ENCODE assay signal across 10 mouse cellular contexts in the genomic region with DNA sequence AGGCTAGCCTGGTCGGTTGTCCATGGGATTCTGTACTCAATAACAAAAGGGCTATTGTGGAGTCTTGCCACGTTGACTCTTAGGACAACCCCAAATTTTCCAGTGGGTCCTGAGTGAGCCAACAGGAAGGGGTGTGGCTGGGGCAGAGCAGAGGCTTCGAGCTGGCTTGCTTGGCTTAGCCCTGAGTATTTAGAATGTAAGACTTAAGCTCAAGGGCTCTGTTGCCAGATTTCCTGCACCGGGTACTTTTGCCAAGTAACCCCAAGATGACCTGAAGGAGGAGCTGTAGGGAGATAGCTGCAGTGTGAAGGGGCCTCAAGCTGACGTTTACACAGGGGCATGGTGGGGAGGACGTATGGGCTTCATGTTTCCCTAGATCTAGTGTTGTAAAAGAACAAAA. TPM values are rescaled to one million over a fixed set of nuclear protein-coding genes. Genes with fewer than 3 reads are reported as not detected.
DNase-seq lines count a peak whose midpoint lies in the region; ATAC-seq and TF ChIP-seq lines count a peak whose summit lies in the region.
"Had no signal": no experiment of that assay in that cellular context is flagged by ENCODE, and none has a peak within 500 bp of the region (broad histone marks: within the 10 kb centered on the region; RNA-seq: fewer than 3 reads in every experiment).

No protein-coding gene starts in this region.

- no peaks in the 10 kb centered on the region for H3K9me3 ChIP-seq in heart, embryonic 15.5 days (replicated peaks)
- H3K9me3 ChIP-seq in limb, embryonic 10.5 days (replicated peaks), result no peaks in the 10 kb centered on the region
- H3K9me3 ChIP-seq in stomach, postnatal 0 days (ENCODE audit: control insufficient read depth, low read length), result no peaks in the 10 kb centered on the region
- no peaks in the 10 kb centered on the region for H3K9me3 ChIP-seq in forebrain, embryonic 14.5 days (replicated peaks; ENCODE audit: control insufficient read depth, low read length)
- H3K9me3 ChIP-seq: hindbrain, embryonic 15.5 days had no signal

- H3K4me1 ChIP-seq in thymus, adult 2 months (replicated peaks; ENCODE audit: control insufficient read depth, insufficient read depth, low read length), result peaks cover 59% of the 10 kb centered on the region
- peaks cover 31% of the 10 kb centered on the region for H3K4me1 ChIP-seq in heart, embryonic 15.5 days (replicated peaks)
- H3K4me1 ChIP-seq in limb, embryonic 10.5 days, result peaks cover 54% of the 10 kb centered on the region
- H3K4me1 ChIP-seq in stomach, postnatal 0 days (replicated peaks; ENCODE audit: control insufficient read depth, insufficient read depth), result peaks cover 11% of the 10 kb centered on the region
- peaks cover 4% of the 10 kb centered on the region; the same call in 1 of the 2 replicates for H3K4me1 ChIP-seq in forebrain, embryonic 14.5 days (ENCODE audit: control insufficient read depth, insufficient read depth, low read length)
- no peaks in the 10 kb centered on the region for H3K4me1 ChIP-seq in cerebellum, adult 2 months (ENCODE audit: control insufficient read depth, insufficient read depth, low read length)
- H3K4me1 ChIP-seq: hindbrain, embryonic 15.5 days had no signal

- TF ChIP-seq EP300 in stomach, postnatal 0 days (optimal IDR thresholded peaks at IDR 0.05), result no peak

- no peak for TF ChIP-seq CTCF in thymus, adult 2 months (IDR thresholded peaks at IDR 0.05; ENCODE audit: borderline replicate concordance, control insufficient read depth, extremely low read depth, insufficient read depth, low read length, poor library complexity)
- peak; percentile 36 for TF ChIP-seq CTCF in stomach, postnatal 0 days (IDR thresholded peaks at IDR 0.05; ENCODE audit: low read depth)
- no peak for TF ChIP-seq CTCF in cerebellum, adult 2 months (IDR thresholded peaks at IDR 0.05; ENCODE audit: borderline replicate concordance, insufficient read depth, low read depth, low read length)

- H3K9ac ChIP-seq in heart, embryonic 15.5 days, result no peak overlapping the region
- no peak overlapping the region for H3K9ac ChIP-seq in stomach, postnatal 0 days (ENCODE audit: low read length)
- no peak overlapping the region for H3K9ac ChIP-seq in forebrain, embryonic 14.5 days (ENCODE audit: low read length)
- H3K9ac ChIP-seq: hindbrain, embryonic 15.5 days had no signal

- no peak overlapping the region for H3K27ac ChIP-seq in thymus, adult 2 months (ENCODE audit: control insufficient read depth, insufficient read depth, low read length)
- H3K27ac ChIP-seq in heart, embryonic 15.5 days, result peak overlapping the region; percentile 69
- H3K27ac ChIP-seq in limb, embryonic 10.5 days, result peak overlapping the region; percentile 27; the same call in 1 of the 2 replicates
- H3K27ac ChIP-seq in stomach, postnatal 0 days (replicated peaks), result peak overlapping the region; percentile 59
- H3K27ac ChIP-seq in forebrain, embryonic 14.5 days (ENCODE audit: low read depth, low read length), result no peak overlapping the region
- no peak overlapping the region for H3K27ac ChIP-seq in cerebellum, adult 2 months (ENCODE audit: insufficient read depth, low read length)
- H3K27ac ChIP-seq: hindbrain, embryonic 15.5 days had no signal

- H3K4me3 ChIP-seq in thymus, adult 2 months (ENCODE audit: control insufficient read depth, insufficient read depth, low read length), result no peak overlapping the region
- H3K4me3 ChIP-seq in heart, embryonic 15.5 days, result no peak overlapping the region
- H3K4me3 ChIP-seq in limb, embryonic 10.5 days, result no peak overlapping the region
- H3K4me3 ChIP-seq in stomach, postnatal 0 days (ENCODE audit: low read depth, low read length), result no peak overlapping the region
- no peak overlapping the region for H3K4me3 ChIP-seq in forebrain, embryonic 14.5 days (ENCODE audit: low read depth, low read length)
- no peak overlapping the region for H3K4me3 ChIP-seq in cerebellum, adult 2 months (replicated peaks; ENCODE audit: insufficient read depth, low read depth, low read length)

- no peak for TF ChIP-seq POLR2A in thymus, adult 2 months (IDR thresholded peaks at IDR 0.05; ENCODE audit: control insufficient read depth, extremely low read depth, insufficient read depth, low read length, poor library complexity)
- TF ChIP-seq POLR2A in cerebellum, adult 2 months (IDR thresholded peaks at IDR 0.05; ENCODE audit: borderline replicate concordance, insufficient read depth, low read length), result no peak

- no peaks in the 10 kb centered on the region for H3K36me3 ChIP-seq in thymus, adult 2 months (ENCODE audit: control insufficient read depth, insufficient read depth, low read length)
- H3K36me3 ChIP-seq in heart, embryonic 15.5 days, result no peaks in the 10 kb centered on the region
- no peaks in the 10 kb centered on the region for H3K36me3 ChIP-seq in limb, embryonic 10.5 days
- no peaks in the 10 kb centered on the region for H3K36me3 ChIP-seq in stomach, postnatal 0 days (ENCODE audit: control insufficient read depth, insufficient read depth, low read length)
- H3K36me3 ChIP-seq in forebrain, embryonic 14.5 days (ENCODE audit: control insufficient read depth, insufficient read depth, low read length), result no peaks in the 10 kb centered on the region
- H3K36me3 ChIP-seq: hindbrain, embryonic 15.5 days had no signal

- 28% methylated on average over 6 of the region's 6 CpGs for WGBS in thymus, adult 2 months
- 31% methylated on average over 6 of the region's 6 CpGs for WGBS in heart, embryonic 15.5 days
- WGBS in limb, embryonic 10.5 days, result 58% methylated on average over 6 of the region's 6 CpGs
- whole genome bisulfite sequencing in stomach, postnatal 0 days, result 22% methylated on average over 6 of the region's 6 CpGs
- WGBS in forebrain, embryonic 14.5 days, result 58% methylated on average over 6 of the region's 6 CpGs
- 32% methylated on average over 6 of the region's 6 CpGs for WGBS in cerebellum, adult 2 months

- no peaks in the 10 kb centered on the region for H3K27me3 ChIP-seq in thymus, adult 2 months (ENCODE audit: control insufficient read depth, insufficient read depth, low read length)
- H3K27me3 ChIP-seq in heart, embryonic 15.5 days, result no peaks in the 10 kb centered on the region
- H3K27me3 ChIP-seq in limb, embryonic 10.5 days (ENCODE audit: low read depth, poor library complexity, severe bottlenecking), result no peaks in the 10 kb centered on the region
- H3K27me3 ChIP-seq in stomach, postnatal 0 days (ENCODE audit: control insufficient read depth, insufficient read depth, low read length), result no peaks in the 10 kb centered on the region
- no peaks in the 10 kb centered on the region for H3K27me3 ChIP-seq in forebrain, embryonic 14.5 days (replicated peaks; ENCODE audit: control insufficient read depth, insufficient read depth, low read length)
- no peaks in the 10 kb centered on the region; the same call in 1 of the 2 replicates for H3K27me3 ChIP-seq in cerebellum, adult 2 months (ENCODE audit: control insufficient read depth, insufficient read depth, low read length)
- H3K27me3 ChIP-seq: hindbrain, embryonic 15.5 days had no signal

- 0 out of 2 replicates have a peak, but pooled peaks have one; percentile 24 for ATAC-seq in heart, embryonic 15.5 days (replicated peaks; ENCODE audit: insufficient number of reproducible peaks, insufficient read depth, low FRiP score, low read depth)
- ATAC-seq in stomach, postnatal 0 days (ENCODE audit: low FRiP score, low TSS enrichment), result peak; percentile 28; the same call in 1 of the 2 replicates
- ATAC-seq in forebrain, embryonic 14.5 days, result no peak

- peak overlapping the region; percentile 50; the same call in 1 of the 2 replicates for H3K4me2 ChIP-seq in heart, embryonic 15.5 days
- peak overlapping the region; percentile 38; the same call in 1 of the 2 replicates for H3K4me2 ChIP-seq in stomach, postnatal 0 days (replicated peaks; ENCODE audit: low read depth)
- no peak overlapping the region for H3K4me2 ChIP-seq in forebrain, embryonic 14.5 days (ENCODE audit: low read length)

- DNase-seq in thymus, postnatal 0 days (ENCODE audit: low spot score), result peak; percentile 50
- DNase-seq in thymus, adult 2 months, result no peak
- no peak for DNase-seq in limb, embryonic 10.5 days (ENCODE audit: low spot score)
- DNase-seq in stomach, postnatal 0 days (ENCODE audit: low spot score), result no peak
- no peak for DNase-seq in forebrain, embryonic 14.5 days (ENCODE audit: low spot score)
- DNase-seq in ovary, adult 18-20 months (ENCODE audit: low spot score), result no peak
- DNase-seq in cerebellum, adult 2 months, result no peak
- DNase-seq: cerebellum, postnatal 36 days had no signal

RNA-seq across cellular contexts. Expression of gene Gne, which starts 23.4 kb away (rescaled TPM):
- 33.8 and 39.2 TPM in 2 replicates for polyA plus RNA-seq in thymus, postnatal 0 days (2015; fragmentation: Nextera tagmentation; extraction: Ambion mirVana)
- 28.0 and 32.0 TPM in 2 replicates for polyA plus RNA-seq in thymus, adult 2 months (2012; rRNA removed)
- polyA plus RNA-seq in heart, embryonic 15.5 days (2015; fragmentation: Nextera tagmentation; extraction: Ambion mirVana), result 27.3 and 35.2 TPM in 2 replicates
- polyA plus RNA-seq in limb, embryonic 10.5 days (2016; fragmentation: Nextera tagmentation; extraction: Ambion mirVana), result 22.7 and 25.3 TPM in 2 replicates
- 19.2 and 21.1 TPM in 2 replicates for polyA plus RNA-seq in stomach, postnatal 0 days (2015; fragmentation: Nextera tagmentation; extraction: Ambion mirVana)
- polyA plus RNA-seq in forebrain, embryonic 14.5 days (2014; fragmentation: Nextera tagmentation; extraction: Ambion mirVana), result 20.4 and 26.5 TPM in 2 replicates
- 21.7 and 23.3 TPM in 2 replicates for polyA plus RNA-seq in cerebellum, adult 2 months (2012; rRNA removed)

Comparison
In these comparisons a context has a peak if more than half of its experiments do, and no peak if none do; other contexts are left out.
1. H3K27ac ChIP-seq: peak in heart, embryonic 15.5 days (single experiment), limb, embryonic 10.5 days (single experiment) and stomach, postnatal 0 days (single experiment); none in thymus, adult 2 months (single experiment), forebrain, embryonic 14.5 days (single experiment) and cerebellum, adult 2 months (single experiment).